Mouse (Mus musculus): ENCODE data around the gene Ptma. TPM values are rescaled to one million over a fixed set of nuclear protein-coding genes. Genes with fewer than 3 reads are reported as not detected.
"Not testable (repeated sequence)": the region's sequence is repeated elsewhere in the genome, so short reads cannot be mapped to it uniquely, and the experiment has no call there.

The Ptma gene
- polyA plus RNA-seq, 1 experiment from 2014 or later = 2,677 TPM

DNA sequence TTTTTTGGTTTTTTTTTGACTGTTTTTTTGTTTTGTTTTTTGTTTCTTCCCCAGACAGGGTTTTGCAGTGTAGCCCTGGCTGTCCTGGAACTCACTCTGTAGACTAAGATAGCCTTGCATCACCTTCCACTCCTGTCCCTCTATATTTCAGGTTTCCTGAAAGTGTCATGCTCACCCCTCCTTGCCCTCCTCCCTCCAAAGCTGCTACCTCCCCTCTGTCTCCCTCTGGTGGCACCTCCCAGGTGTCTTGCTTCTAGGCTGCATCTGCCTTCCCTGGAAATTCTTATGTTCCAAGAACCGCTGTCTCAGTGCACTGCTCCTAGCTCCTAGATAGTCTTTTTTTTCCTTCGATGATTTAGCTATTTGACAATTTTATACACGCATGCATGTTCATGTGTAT lies 11.9 kb downstream of the Ptma start:
- Histone ChIP-seq H3K27ac (ENCODE audit: low read length) (no peak overlapping the region), H3K4me2 (replicated peaks; ENCODE audit: low read depth, low read length) (no peak overlapping the region), H3K9me3 (ENCODE audit: control insufficient read depth, low read depth, low read length) (no peaks in the 10 kb centered on the region), H3K9ac (replicated peaks; ENCODE audit: low read depth, low read length) (no peak overlapping the region), H3K36me3 (ENCODE audit: control insufficient read depth, insufficient read depth, low read length) (peaks cover 8% of the 10 kb centered on the region), H3K4me1 (ENCODE audit: control insufficient read depth, insufficient read depth, low read length) (no peaks in the 10 kb centered on the region), H3K4me3 (ENCODE audit: low read depth, low read length) (no peak overlapping the region), H3K27me3 (ENCODE audit: control insufficient read depth, insufficient read depth, low read length) (no peaks in the 10 kb centered on the region)
- ATAC-seq (ENCODE audit: insufficient number of reproducible peaks, insufficient read depth, low FRiP score, low read depth) = no peak
- WGBS = 56% methylated on average over 3 of the region's 3 CpGs

- H3K9me3 ChIP-seq (ENCODE audit: control insufficient read depth, low read depth, low read length); H3K4me3 ChIP-seq (ENCODE audit: low read depth, low read length); ATAC-seq (ENCODE audit: insufficient number of reproducible peaks, insufficient read depth, low FRiP score, low read depth); H3K4me1 ChIP-seq (ENCODE audit: control insufficient read depth, insufficient read depth, low read length); H3K27ac ChIP-seq (ENCODE audit: low read length); H3K4me2 ChIP-seq (replicated peaks; ENCODE audit: low read depth, low read length); H3K27me3 ChIP-seq (ENCODE audit: control insufficient read depth, insufficient read depth, low read length); H3K9ac ChIP-seq (replicated peaks; ENCODE audit: low read depth, low read length): not testable (repeated sequence)
- H3K36me3 ChIP-seq (ENCODE audit: control insufficient read depth, insufficient read depth, low read length) = peaks cover 17% of the 10 kb centered on the region
- 88% methylated on average over 12 of the region's 12 CpGs for WGBS
Observed at GRCm38 (mm10) chr1:86539583-86539982, 13.1 kb downstream of the Ptma start.

DNA sequence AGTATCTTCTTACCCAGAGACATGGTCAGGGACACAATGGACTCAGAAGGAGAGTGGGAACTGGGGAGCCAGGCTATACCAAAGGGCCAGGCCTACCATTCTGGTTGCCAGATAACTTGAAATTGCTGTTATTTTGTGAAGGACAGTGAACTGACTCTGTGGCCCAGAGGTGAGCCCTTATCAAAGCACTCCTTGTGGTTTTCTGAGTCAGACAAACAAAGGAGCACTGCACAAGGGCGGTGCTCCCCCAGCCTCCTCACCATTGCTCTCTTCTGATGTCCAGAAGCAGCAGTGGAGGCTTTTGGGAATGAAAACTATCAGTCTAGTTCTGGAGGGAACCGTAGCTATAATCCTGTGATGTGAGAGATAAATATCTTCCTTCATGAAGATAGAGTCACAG lies 16.1 kb downstream of the Ptma start:
- H3K4me3 ChIP-seq (ENCODE audit: low read depth, low read length) = no peak overlapping the region
- H3K27me3 ChIP-seq (ENCODE audit: control insufficient read depth, insufficient read depth, low read length) = no peaks in the 10 kb centered on the region
- no peak overlapping the region for H3K27ac ChIP-seq (ENCODE audit: low read length)
- no peaks in the 10 kb centered on the region for H3K4me1 ChIP-seq (ENCODE audit: control insufficient read depth, insufficient read depth, low read length)
- no peak for ATAC-seq (ENCODE audit: insufficient number of reproducible peaks, insufficient read depth, low FRiP score, low read depth)
- WGBS = 89% methylated on average over 2 of the region's 2 CpGs
- peaks cover 26% of the 10 kb centered on the region for H3K36me3 ChIP-seq (ENCODE audit: control insufficient read depth, insufficient read depth, low read length)
- H3K9me3 ChIP-seq (ENCODE audit: control insufficient read depth, low read depth, low read length) = no peaks in the 10 kb centered on the region
- H3K9ac ChIP-seq (replicated peaks; ENCODE audit: low read depth, low read length) = no peak overlapping the region
- H3K4me2 ChIP-seq (replicated peaks; ENCODE audit: low read depth, low read length) = no peak overlapping the region

- H3K27ac ChIP-seq (ENCODE audit: low read length) = no peak overlapping the region
- H3K27me3 ChIP-seq (ENCODE audit: control insufficient read depth, insufficient read depth, low read length) = no peaks in the 10 kb centered on the region
- no peak overlapping the region for H3K4me3 ChIP-seq (ENCODE audit: low read depth, low read length)
- no peak for ATAC-seq (ENCODE audit: insufficient number of reproducible peaks, insufficient read depth, low FRiP score, low read depth)
- no peaks in the 10 kb centered on the region for H3K4me1 ChIP-seq (ENCODE audit: control insufficient read depth, insufficient read depth, low read length)
- 76% methylated on average over 3 of the region's 3 CpGs for WGBS
- H3K4me2 ChIP-seq (replicated peaks; ENCODE audit: low read depth, low read length) = no peak overlapping the region
- no peaks in the 10 kb centered on the region for H3K9me3 ChIP-seq (ENCODE audit: control insufficient read depth, low read depth, low read length)
- no peak overlapping the region for H3K9ac ChIP-seq (replicated peaks; ENCODE audit: low read depth, low read length)
- peaks cover 26% of the 10 kb centered on the region for H3K36me3 ChIP-seq (ENCODE audit: control insufficient read depth, insufficient read depth, low read length)
Observed at GRCm38 (mm10) chr1:86546797-86547196, 20.3 kb downstream of the Ptma start.

DNA sequence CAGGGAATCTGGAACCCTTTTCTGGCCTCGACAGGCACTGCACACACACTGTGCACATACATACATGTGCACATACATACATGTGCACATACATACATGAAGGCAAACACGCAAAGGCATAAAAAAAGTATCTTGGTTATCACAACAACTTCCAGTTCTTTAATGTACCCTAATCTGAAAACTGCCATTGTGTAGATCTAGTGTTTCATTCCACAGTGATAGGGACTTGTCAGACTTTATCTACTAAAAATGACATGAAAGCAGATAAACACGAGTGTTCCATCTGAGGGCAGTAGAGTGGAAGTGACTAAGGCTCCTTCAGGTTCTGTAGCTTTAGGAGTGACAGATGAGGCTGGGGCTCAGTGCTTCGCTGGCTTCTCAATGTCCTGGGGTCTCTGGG lies 24.8 kb downstream of the Ptma start:
- Histone ChIP-seq H3K9ac (replicated peaks; ENCODE audit: low read depth, low read length) (no peak overlapping the region), H3K4me3 (ENCODE audit: low read depth, low read length) (no peak overlapping the region), H3K27me3 (ENCODE audit: control insufficient read depth, insufficient read depth, low read length) (no peaks in the 10 kb centered on the region), H3K27ac (ENCODE audit: low read length) (no peak overlapping the region), H3K4me1 (ENCODE audit: control insufficient read depth, insufficient read depth, low read length) (no peaks in the 10 kb centered on the region), H3K9me3 (ENCODE audit: control insufficient read depth, low read depth, low read length) (no peaks in the 10 kb centered on the region), H3K4me2 (replicated peaks; ENCODE audit: low read depth, low read length) (no peak overlapping the region), H3K36me3 (ENCODE audit: control insufficient read depth, insufficient read depth, low read length) (peaks cover 4% of the 10 kb centered on the region; the same call in 1 of the 2 replicates)
- ATAC-seq (ENCODE audit: insufficient number of reproducible peaks, insufficient read depth, low FRiP score, low read depth) = no peak
- 69% methylated on average over 4 of the region's 4 CpGs for WGBS

- Histone ChIP-seq H3K27ac (ENCODE audit: low read length) (no peak overlapping the region), H3K4me1 (ENCODE audit: control insufficient read depth, insufficient read depth, low read length) (no peaks in the 10 kb centered on the region), H3K27me3 (ENCODE audit: control insufficient read depth, insufficient read depth, low read length) (no peaks in the 10 kb centered on the region), H3K9ac (replicated peaks; ENCODE audit: low read depth, low read length) (no peak overlapping the region), H3K4me3 (ENCODE audit: low read depth, low read length) (no peak overlapping the region), H3K4me2 (replicated peaks; ENCODE audit: low read depth, low read length) (no peak overlapping the region), H3K9me3 (ENCODE audit: control insufficient read depth, low read depth, low read length) (no peaks in the 10 kb centered on the region), H3K36me3 (ENCODE audit: control insufficient read depth, insufficient read depth, low read length) (peaks cover 4% of the 10 kb centered on the region; the same call in 1 of the 2 replicates)
- 42% methylated on average over 2 of the region's 2 CpGs for WGBS
- ATAC-seq (ENCODE audit: insufficient number of reproducible peaks, insufficient read depth, low FRiP score, low read depth) = no peak
Observed at GRCm38 (mm10) chr1:86551877-86552276, 25.4 kb downstream of the Ptma start.

GRCm38 (mm10) chr1:86555665-86556064 lies 29.1 kb downstream of the Ptma start:
- Histone ChIP-seq H3K9me3 (ENCODE audit: control insufficient read depth, low read depth, low read length) (no peaks in the 10 kb centered on the region), H3K27ac (ENCODE audit: low read length) (no peak overlapping the region), H3K4me2 (replicated peaks; ENCODE audit: low read depth, low read length) (no peak overlapping the region), H3K9ac (replicated peaks; ENCODE audit: low read depth, low read length) (no peak overlapping the region), H3K36me3 (ENCODE audit: control insufficient read depth, insufficient read depth, low read length) (peaks cover 3% of the 10 kb centered on the region; the same call in 1 of the 2 replicates), H3K4me3 (ENCODE audit: low read depth, low read length) (no peak overlapping the region), H3K27me3 (ENCODE audit: control insufficient read depth, insufficient read depth, low read length) (no peaks in the 10 kb centered on the region), H3K4me1 (ENCODE audit: control insufficient read depth, insufficient read depth, low read length) (no peaks in the 10 kb centered on the region)
- no peak for ATAC-seq (ENCODE audit: insufficient number of reproducible peaks, insufficient read depth, low FRiP score, low read depth)
- 88% methylated on average over 3 of the region's 3 CpGs for WGBS

- Histone ChIP-seq H3K36me3 (ENCODE audit: control insufficient read depth, insufficient read depth, low read length) (peaks cover 3% of the 10 kb centered on the region; the same call in 1 of the 2 replicates), H3K4me1 (ENCODE audit: control insufficient read depth, insufficient read depth, low read length) (no peaks in the 10 kb centered on the region), H3K4me3 (ENCODE audit: low read depth, low read length) (no peak overlapping the region), H3K4me2 (replicated peaks; ENCODE audit: low read depth, low read length) (no peak overlapping the region), H3K27me3 (ENCODE audit: control insufficient read depth, insufficient read depth, low read length) (no peaks in the 10 kb centered on the region), H3K9ac (replicated peaks; ENCODE audit: low read depth, low read length) (no peak overlapping the region), H3K9me3 (ENCODE audit: control insufficient read depth, low read depth, low read length) (no peaks in the 10 kb centered on the region), H3K27ac (ENCODE audit: low read length) (no peak overlapping the region)
- ATAC-seq (ENCODE audit: insufficient number of reproducible peaks, insufficient read depth, low FRiP score, low read depth) = no peak
- 58% methylated on average over 7 of the region's 7 CpGs for WGBS
Observed at GRCm38 (mm10) chr1:86557872-86558271, 31.3 kb downstream of the Ptma start.

GRCm38 (mm10) chr1:86559232-86559631 lies 32.7 kb downstream of the Ptma start:
- Histone ChIP-seq H3K27me3 (ENCODE audit: control insufficient read depth, insufficient read depth, low read length) (no peaks in the 10 kb centered on the region), H3K4me1 (ENCODE audit: control insufficient read depth, insufficient read depth, low read length) (no peaks in the 10 kb centered on the region), H3K9me3 (ENCODE audit: control insufficient read depth, low read depth, low read length) (no peaks in the 10 kb centered on the region), H3K9ac (replicated peaks; ENCODE audit: low read depth, low read length) (no peak overlapping the region), H3K4me2 (replicated peaks; ENCODE audit: low read depth, low read length) (no peak overlapping the region), H3K4me3 (ENCODE audit: low read depth, low read length) (no peak overlapping the region), H3K36me3 (ENCODE audit: control insufficient read depth, insufficient read depth, low read length) (peaks cover 3% of the 10 kb centered on the region; the same call in 1 of the 2 replicates), H3K27ac (ENCODE audit: low read length) (no peak overlapping the region)
- 87% methylated on average over 3 of the region's 3 CpGs for WGBS
- ATAC-seq (ENCODE audit: insufficient number of reproducible peaks, insufficient read depth, low FRiP score, low read depth) = no peak

Measured in stomach, embryonic 14.5 days (tissue).